9 mouse cellular contexts compared by ENCODE assay signal in genomic region chr4:107440306-107440705, GRCm38 (mm10). TPM values are rescaled to one million over a fixed set of nuclear protein-coding genes. Genes with fewer than 3 reads are reported as not detected.
DNase-seq lines count a peak whose midpoint lies in the region; ATAC-seq and TF ChIP-seq lines count a peak whose summit lies in the region.
"Had no signal": no experiment of that assay in that cellular context is flagged by ENCODE, and none has a peak within 500 bp of the region (broad histone marks: within the 10 kb centered on the region; RNA-seq: fewer than 3 reads in every experiment).

No protein-coding gene starts in this region.

- TF ChIP-seq POLR2A in kidney, adult 2 months (IDR thresholded peaks at IDR 0.05; ENCODE audit: low read depth, low read length), result no peak

- no peaks in the 10 kb centered on the region for H3K36me3 ChIP-seq in heart, postnatal 0 days (replicated peaks; ENCODE audit: control insufficient read depth, insufficient read depth, low read length)
- H3K36me3 ChIP-seq in forebrain, embryonic 12.5 days (replicated peaks), result no peaks in the 10 kb centered on the region
- H3K36me3 ChIP-seq in kidney, adult 2 months (ENCODE audit: control insufficient read depth, insufficient read depth, low read length), result no peaks in the 10 kb centered on the region
- H3K36me3 ChIP-seq in liver, embryonic 16.5 days (ENCODE audit: control insufficient read depth, insufficient read depth), result no peaks in the 10 kb centered on the region

- no peak overlapping the region for H3K27ac ChIP-seq in heart, postnatal 0 days (ENCODE audit: low read depth)
- H3K27ac ChIP-seq in forebrain, embryonic 12.5 days, result no peak overlapping the region
- peak overlapping the region; percentile 94 for H3K27ac ChIP-seq in kidney, adult 2 months (ENCODE audit: insufficient read depth, low read depth, low read length)
- no peak overlapping the region for H3K27ac ChIP-seq in liver, embryonic 16.5 days (ENCODE audit: low read length)

- TF ChIP-seq EP300 in heart, postnatal 0 days (IDR thresholded peaks at IDR 0.05; ENCODE audit: low read depth), result no peak

- no peak for DNase-seq in heart, postnatal 0 days (ENCODE audit: low spot score)
- no peak for DNase-seq in heart, adult 9 months (ENCODE audit: low spot score in 2 of 2)
- peak; percentile 84 for DNase-seq in kidney, adult 2 months
- DNase-seq in cerebellum, adult 11-12 months, result no peak
- DNase-seq in frontal cortex, postnatal 25 days (ENCODE audit: low spot score in 2 of 2), result no peak

- peak overlapping the region; percentile 37; the same call in 1 of the 2 replicates for H3K9ac ChIP-seq in heart, postnatal 0 days (replicated peaks; ENCODE audit: low read depth, low read length)
- H3K9ac ChIP-seq in forebrain, embryonic 12.5 days, result no peak overlapping the region
- no peak overlapping the region for H3K9ac ChIP-seq in liver, embryonic 16.5 days (ENCODE audit: low read depth, low read length)

- H3K4me3 ChIP-seq in heart, postnatal 0 days (ENCODE audit: low read depth, low read length), result peak overlapping the region; percentile 35
- no peak overlapping the region for H3K4me3 ChIP-seq in forebrain, embryonic 12.5 days (replicated peaks)
- H3K4me3 ChIP-seq in kidney, adult 2 months (ENCODE audit: insufficient read depth, low read depth, low read length), result peak overlapping the region; percentile 35
- peak overlapping the region; percentile 10 for H3K4me3 ChIP-seq in liver, embryonic 16.5 days (ENCODE audit: low read depth, low read length)

- no peaks in the 10 kb centered on the region; the same call in 1 of the 2 replicates for H3K9me3 ChIP-seq in heart, postnatal 0 days (replicated peaks; ENCODE audit: control insufficient read depth, low read length)
- no peaks in the 10 kb centered on the region for H3K9me3 ChIP-seq in forebrain, embryonic 12.5 days
- no peaks in the 10 kb centered on the region for H3K9me3 ChIP-seq in liver, embryonic 16.5 days (replicated peaks; ENCODE audit: control insufficient read depth, low read length)

- H3K27me3 ChIP-seq in heart, postnatal 0 days (ENCODE audit: control insufficient read depth, insufficient read depth, low read length), result peaks cover 72% of the 10 kb centered on the region
- H3K27me3 ChIP-seq in forebrain, embryonic 12.5 days, result peaks cover 79% of the 10 kb centered on the region
- no peaks in the 10 kb centered on the region for H3K27me3 ChIP-seq in kidney, adult 2 months (replicated peaks; ENCODE audit: control insufficient read depth, insufficient read depth, low read length)
- peaks cover 41% of the 10 kb centered on the region for H3K27me3 ChIP-seq in liver, embryonic 16.5 days (ENCODE audit: control insufficient read depth, insufficient read depth, low read depth, low read length)

- TF ChIP-seq CTCF in heart, postnatal 0 days (IDR thresholded peaks at IDR 0.05; ENCODE audit: low read depth), result no peak
- TF ChIP-seq CTCF in kidney, adult 2 months (conservative IDR thresholded peaks at IDR 0.05; ENCODE audit: insufficient read depth, insufficient read length, low read depth, low read length), result no peak

- 21% methylated on average over 13 of the region's 13 CpGs for WGBS in heart, postnatal 0 days
- 19% methylated on average over 13 of the region's 13 CpGs for WGBS in forebrain, embryonic 12.5 days
- WGBS in kidney, adult 2 months, result 27% methylated on average over 13 of the region's 13 CpGs
- WGBS in liver, embryonic 16.5 days (ENCODE audit: insufficient replicate concordance), result 14% methylated on average over 13 of the region's 13 CpGs

- 0 out of 2 replicates have a peak, but pooled peaks cover under 1% of the 10 kb centered on the region for H3K4me1 ChIP-seq in heart, postnatal 0 days (ENCODE audit: control insufficient read depth, insufficient read depth)
- H3K4me1 ChIP-seq in forebrain, embryonic 12.5 days, result peaks cover 26% of the 10 kb centered on the region
- H3K4me1 ChIP-seq in kidney, adult 2 months (ENCODE audit: control insufficient read depth, insufficient read depth, low read length), result peaks cover 14% of the 10 kb centered on the region; the same call in 1 of the 2 replicates
- no peaks in the 10 kb centered on the region; the same call in 1 of the 2 replicates for H3K4me1 ChIP-seq in liver, embryonic 16.5 days (ENCODE audit: control insufficient read depth, low read depth, low read length)

- H3K4me2 ChIP-seq in heart, postnatal 0 days (ENCODE audit: low read depth, low read length), result peak overlapping the region; percentile 55
- peak overlapping the region; percentile 34 for H3K4me2 ChIP-seq in forebrain, embryonic 12.5 days
- H3K4me2 ChIP-seq in liver, embryonic 16.5 days (ENCODE audit: low read depth, low read length), result peak overlapping the region; percentile 34

- ATAC-seq in heart, postnatal 0 days (ENCODE audit: insufficient read depth, low read depth), result no peak
- ATAC-seq in forebrain, embryonic 12.5 days (ENCODE audit: low FRiP score), result no peak
- no peak for ATAC-seq in liver, embryonic 16.5 days (ENCODE audit: low read depth)
- no peak for ATAC-seq in megakaryocyte progenitor cell, adult 5-6 weeks (replicated peaks; ENCODE audit: poor library complexity)

RNA-seq across cellular contexts. Expression of gene Glis1, which starts 5.9 kb away (rescaled TPM):
- not detected in 2 replicates for total RNA-seq in heart, postnatal 0 days (2014; rRNA removed; ENCODE audit: low replicate concordance)
- 0.11 TPM in 1 of 2 replicates, not detected in the other for polyA plus RNA-seq in heart, postnatal 0 days (2015; fragmentation: Nextera tagmentation; extraction: Ambion mirVana)
- 3.4 and 3.8 TPM in 2 replicates for polyA plus RNA-seq in forebrain, embryonic 12.5 days (2016; fragmentation: Nextera tagmentation; extraction: Ambion mirVana)
- 15.2 and 19.7 TPM in 2 replicates for polyA plus RNA-seq in kidney, adult 2 months (2012; rRNA removed)
- polyA plus RNA-seq in liver, embryonic 16.5 days (2015; fragmentation: Nextera tagmentation; extraction: Ambion mirVana), result 0.18 and 0.55 TPM in 2 replicates
- total RNA-seq in megakaryocyte progenitor cell, adult 5-6 weeks (2015), result 0.05 TPM in 2 replicates
- not detected in 2 replicates for total RNA-seq in megakaryocyte progenitor cell, adult 5-6 weeks (2017)
- total RNA-seq: liver, adult 2 months had no signal
